Mouse (Mus musculus) lung, embryonic 15.5 days (tissue): ENCODE results near the gene Chrnb1. TPM values are rescaled to one million over a fixed set of nuclear protein-coding genes. Genes with fewer than 3 reads are reported as not detected.

Experiments
- ATAC-seq: fragments of 200-750 bp; cut with Nextera tagmentation; 2 replicates; pipeline ENCODE4 v1.8.0; 2017; ENCODE audit warnings: moderate number of reproducible peaks, borderline replicate concordance; ENCODE audit not compliant: low FRiP score, low TSS enrichment; ENCODE audit errors: extremely low read depth
- H3K27ac ChIP-seq: fragments of 300-500 bp; sonication (generic); 2 replicates; pipeline ENCODE4 v1.5.1; 2015; ENCODE audit warnings: moderate library complexity, mild to moderate bottlenecking, inconsistent platforms
- H3K27me3 ChIP-seq: fragments of 300-500 bp; sonication (generic); 2 replicates; pipeline ENCODE4 v1.6.1; 2015; ENCODE audit warnings: inconsistent platforms
- H3K36me3 ChIP-seq: fragments of 300-500 bp; sonication (generic); 2 replicates; pipeline ENCODE4 v1.6.1; 2015; ENCODE audit warnings: inconsistent platforms
- H3K4me1 ChIP-seq: fragments of 300-500 bp; sonication (generic); 2 replicates; pipeline ENCODE4 v1.6.1; 2015; ENCODE audit warnings: inconsistent platforms
- H3K4me2 ChIP-seq: fragments of 300-500 bp; sonication (generic); 2 replicates; pipeline ENCODE4 v1.6.1; 2015; ENCODE audit warnings: inconsistent platforms, mild to moderate bottlenecking, moderate library complexity
- H3K4me3 ChIP-seq: fragments of 300-500 bp; sonication (generic); 2 replicates; pipeline ENCODE4 v1.5.1; 2015; ENCODE audit warnings: mild to moderate bottlenecking, inconsistent platforms
- H3K9ac ChIP-seq: fragments of 300-500 bp; sonication (generic); 2 replicates; pipeline ENCODE4 v1.6.1; 2015; ENCODE audit warnings: inconsistent platforms
- H3K9me3 ChIP-seq: fragments of 300-500 bp; sonication (generic); 2 replicates; pipeline ENCODE4 v1.6.1; 2016; ENCODE audit warnings: inconsistent platforms
- WGBS: fragments of 180-500 bp; shearing (Covaris S2); methylation state at CpG from one replicate; pipeline ENCODE4 v1.1.7; 2015; 5-methylcytosine and 5-hydroxymethylcytosine counted together
- polyA plus RNA-seq: library from polyadenylated mRNA; unstranded; fragments of >200 nt; fragmentation: Nextera tagmentation; extraction: Ambion mirVana; gene quantifications from 2 replicates; pipeline ENCODE4 v1.2.1, GENCODE M21; 2015

The Chrnb1 gene
- polyA plus RNA-seq, 1 experiment from 2014 or later = 15.8 TPM

GRCm38 (mm10) chr11:69803786-69804651 is 8.3 kb upstream of the Chrnb1 start:
- no peaks in the 10 kb centered on the region for H3K36me3 ChIP-seq
- H3K9ac ChIP-seq = peak overlapping the region; percentile 55
- H3K9me3 ChIP-seq = no peaks in the 10 kb centered on the region
- no peak overlapping the region for H3K27ac ChIP-seq
- WGBS = 1% methylated on average over 60 of the region's 60 CpGs
- peaks cover 60% of the 10 kb centered on the region for H3K4me1 ChIP-seq
- ATAC-seq = peak; percentile 43; the same call in 1 of the 2 replicates
- H3K4me3 ChIP-seq = peak overlapping the region; percentile 59
- peaks cover 51% of the 10 kb centered on the region for H3K27me3 ChIP-seq
- peak overlapping the region; percentile 97 for H3K4me2 ChIP-seq

GRCm38 (mm10) chr11:69803328-69803727 is 7.6 kb upstream of the Chrnb1 start:
- WGBS = 2% methylated on average over 12 of the region's 12 CpGs
- Histone ChIP-seq H3K27ac (no peak overlapping the region), H3K9ac (peak overlapping the region; percentile 55), H3K4me3 (peak overlapping the region; percentile 59), H3K36me3 (no peaks in the 10 kb centered on the region), H3K4me2 (peak overlapping the region; percentile 97), H3K4me1 (peaks cover 61% of the 10 kb centered on the region), H3K27me3 (peaks cover 51% of the 10 kb centered on the region), H3K9me3 (no peaks in the 10 kb centered on the region)
- ATAC-seq = no peak; the same call in 1 of the 2 replicates

GRCm38 (mm10) chr11:69802648-69803105 is 6.9 kb upstream of the Chrnb1 start:
- H3K36me3 ChIP-seq = no peaks in the 10 kb centered on the region
- H3K9ac ChIP-seq = peak overlapping the region; percentile 55
- H3K4me2 ChIP-seq = peak overlapping the region; percentile 97
- WGBS = under 1% methylated on average over 33 of the region's 33 CpGs
- H3K27me3 ChIP-seq = peaks cover 54% of the 10 kb centered on the region
- 0 out of 2 replicates have a peak, but pooled peaks have one; percentile 40 for ATAC-seq
- H3K4me1 ChIP-seq = peaks cover 61% of the 10 kb centered on the region
- peak overlapping the region; percentile 41; the same call in 1 of the 2 replicates for H3K27ac ChIP-seq
- H3K4me3 ChIP-seq = peak overlapping the region; percentile 59
- H3K9me3 ChIP-seq = no peaks in the 10 kb centered on the region

- H3K9ac ChIP-seq = peak within 1 kb of the TSS; percentile 55
- H3K27me3 ChIP-seq = peaks cover 56% of the 10 kb centered on the region
- WGBS = under 1% methylated on average over 33 of the region's 33 CpGs
- no peak for ATAC-seq
- peaks cover 61% of the 10 kb centered on the region for H3K4me1 ChIP-seq
- no peaks in the 10 kb centered on the region for H3K36me3 ChIP-seq
- peak within 1 kb of the TSS; percentile 97 for H3K4me2 ChIP-seq
- H3K4me3 ChIP-seq = peak within 1 kb of the TSS; percentile 59
- peak within 1 kb of the TSS; percentile 41 for H3K27ac ChIP-seq
- no peaks in the 10 kb centered on the region for H3K9me3 ChIP-seq
Observed at GRCm38 (mm10) chr11:69801379-69801977, 5.7 kb upstream of the Chrnb1 start, which contains the start of gene Fgf11. Gene Fgf11 (minus strand): TSS chr11:69801857.

- H3K4me1 ChIP-seq = peaks cover 62% of the 10 kb centered on the region
- no peaks in the 10 kb centered on the region for H3K9me3 ChIP-seq
- no peaks in the 10 kb centered on the region for H3K36me3 ChIP-seq
- peak; percentile 27 for ATAC-seq
- H3K27me3 ChIP-seq = peaks cover 53% of the 10 kb centered on the region
- H3K27ac ChIP-seq = no peak overlapping the region; the same call in 1 of the 2 replicates
- H3K4me2 ChIP-seq = peak overlapping the region; percentile 97
- peak overlapping the region; percentile 43 for H3K9ac ChIP-seq
- WGBS = under 1% methylated on average over 35 of the region's 36 CpGs
- peak overlapping the region; percentile 59 for H3K4me3 ChIP-seq
Observed at GRCm38 (mm10) chr11:69800392-69801197, 4.9 kb upstream of the Chrnb1 start.

- WGBS = 0% methylated on average over 11 of the region's 11 CpGs
- H3K27me3 ChIP-seq = peaks cover 48% of the 10 kb centered on the region
- H3K36me3 ChIP-seq = no peaks in the 10 kb centered on the region
- H3K9ac ChIP-seq = no peak overlapping the region
- ATAC-seq = no peak
- no peaks in the 10 kb centered on the region for H3K9me3 ChIP-seq
- no peak overlapping the region; the same call in 1 of the 2 replicates for H3K27ac ChIP-seq
- H3K4me3 ChIP-seq = peak overlapping the region; percentile 59
- peaks cover 63% of the 10 kb centered on the region for H3K4me1 ChIP-seq
- peak overlapping the region; percentile 97 for H3K4me2 ChIP-seq
Observed at GRCm38 (mm10) chr11:69800138-69800391, 4.3 kb upstream of the Chrnb1 start.

- Histone ChIP-seq H3K27ac (no peak overlapping the region; the same call in 1 of the 2 replicates), H3K36me3 (no peaks in the 10 kb centered on the region), H3K9me3 (no peaks in the 10 kb centered on the region), H3K4me2 (peak overlapping the region; percentile 97), H3K9ac (no peak overlapping the region), H3K4me3 (no peak overlapping the region; the same call in 1 of the 2 replicates), H3K4me1 (peaks cover 58% of the 10 kb centered on the region), H3K27me3 (peaks cover 43% of the 10 kb centered on the region)
- 18% methylated on average over 12 of the region's 12 CpGs for WGBS
- ATAC-seq = no peak
Observed at GRCm38 (mm10) chr11:69799394-69800137, 3.8 kb upstream of the Chrnb1 start.

- 77% methylated on average over 7 of the region's 7 CpGs for WGBS
- ATAC-seq = no peak
- no peaks in the 10 kb centered on the region for H3K9me3 ChIP-seq
- no peak overlapping the region for H3K4me3 ChIP-seq
- H3K9ac ChIP-seq = no peak overlapping the region
- peaks cover 31% of the 10 kb centered on the region for H3K27me3 ChIP-seq
- H3K4me1 ChIP-seq = peaks cover 42% of the 10 kb centered on the region
- H3K4me2 ChIP-seq = no peak overlapping the region
- no peak overlapping the region for H3K27ac ChIP-seq
- H3K36me3 ChIP-seq = no peaks in the 10 kb centered on the region
Observed at GRCm38 (mm10) chr11:69797924-69798323, 2.2 kb upstream of the Chrnb1 start.

GRCm38 (mm10) chr11:69795983-69796435 is 266 bp upstream of the Chrnb1 start:
- peaks cover 22% of the 10 kb centered on the region for H3K4me1 ChIP-seq
- H3K9me3 ChIP-seq = no peaks in the 10 kb centered on the region
- no peaks in the 10 kb centered on the region for H3K36me3 ChIP-seq
- H3K27ac ChIP-seq = 0 out of 2 replicates have a peak overlapping the region, but pooled peaks have one; percentile 78
- 3% methylated on average over 13 of the region's 13 CpGs for WGBS
- no peak overlapping the region for H3K9ac ChIP-seq
- H3K4me2 ChIP-seq = peak overlapping the region; percentile 96
- H3K4me3 ChIP-seq = peak overlapping the region; percentile 55
- H3K27me3 ChIP-seq = peaks cover 15% of the 10 kb centered on the region; the same call in 1 of the 2 replicates
- ATAC-seq = no peak

GRCm38 (mm10) chr11:69793429-69793828 is 2.3 kb downstream of the Chrnb1 start:
- Histone ChIP-seq H3K9ac (no peak overlapping the region), H3K9me3 (no peaks in the 10 kb centered on the region), H3K27ac (no peak overlapping the region), H3K4me3 (no peak overlapping the region), H3K36me3 (no peaks in the 10 kb centered on the region), H3K4me1 (0 out of 2 replicates have a peak, but pooled peaks cover 3% of the 10 kb centered on the region), H3K4me2 (no peak overlapping the region), H3K27me3 (0 out of 2 replicates have a peak, but pooled peaks cover 5% of the 10 kb centered on the region)
- WGBS = 49% methylated on average over 5 of the region's 5 CpGs
- ATAC-seq = no peak

- no peak for ATAC-seq
- Histone ChIP-seq H3K4me2 (no peak overlapping the region), H3K9me3 (no peaks in the 10 kb centered on the region), H3K36me3 (no peaks in the 10 kb centered on the region), H3K27ac (no peak overlapping the region), H3K9ac (no peak overlapping the region), H3K27me3 (no peaks in the 10 kb centered on the region), H3K4me1 (0 out of 2 replicates have a peak, but pooled peaks cover 3% of the 10 kb centered on the region), H3K4me3 (no peak overlapping the region)
- WGBS = 65% methylated on average over 5 of the region's 5 CpGs
Observed at GRCm38 (mm10) chr11:69791420-69791819, 4.3 kb downstream of the Chrnb1 start.
